Mouse (Mus musculus) spleen, postnatal 10 days (tissue): ENCODE results near the gene Sncg.
"Not testable (repeated sequence)": the region's sequence is repeated elsewhere in the genome, so short reads cannot be mapped to it uniquely, and the experiment has no call there.

ENCODE experiments used
- DNase-seq, 2 experiments: peaks; one replicate each; pipeline ENCODE4 v3.0.0; 2021 to 2022; ENCODE audit warnings: low spot score in 2 of 2

Gene Sncg

DNA sequence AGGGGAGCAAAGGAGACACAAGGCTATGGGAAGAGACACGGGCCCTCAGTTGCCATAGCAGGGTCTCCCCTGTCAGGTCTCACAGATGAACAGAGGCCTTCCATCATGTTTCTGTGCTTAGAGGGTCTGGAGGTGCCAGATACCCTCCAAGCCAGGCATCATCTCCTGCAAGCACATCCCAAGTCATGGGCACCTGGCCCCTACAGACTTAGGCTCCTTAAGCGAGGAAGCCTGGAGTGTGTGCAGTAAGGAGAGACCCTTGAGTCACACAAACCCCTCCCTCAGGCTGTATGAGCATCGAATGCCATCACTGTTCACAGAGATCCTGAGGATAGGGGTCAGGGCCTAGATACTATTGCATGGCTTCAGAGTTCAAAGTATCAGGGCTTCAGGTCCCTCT, 3.7 kb downstream of the Sncg start:
- DNase-seq = no peak

DNA sequence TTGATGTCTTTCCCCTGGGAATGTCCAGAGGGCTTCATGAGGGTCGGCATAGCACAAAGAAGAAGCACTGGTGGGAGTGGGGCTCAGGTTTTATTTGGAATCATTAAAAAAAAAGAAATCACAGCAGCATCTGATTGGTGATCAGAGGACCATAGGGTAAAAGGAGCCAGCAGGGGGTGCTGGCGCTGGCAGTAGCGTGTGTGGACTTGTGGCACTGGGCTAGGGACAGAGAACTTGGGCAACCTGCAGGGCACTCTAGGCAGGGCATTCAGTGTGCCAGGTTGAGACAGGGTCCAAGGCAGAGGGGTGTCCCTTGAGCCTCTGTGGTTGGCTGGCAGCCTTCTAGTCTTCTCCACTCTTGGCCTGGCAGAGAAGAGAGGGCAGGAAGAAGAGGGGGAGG, 4.4 kb downstream of the Sncg start:
- no peak for DNase-seq

DNA sequence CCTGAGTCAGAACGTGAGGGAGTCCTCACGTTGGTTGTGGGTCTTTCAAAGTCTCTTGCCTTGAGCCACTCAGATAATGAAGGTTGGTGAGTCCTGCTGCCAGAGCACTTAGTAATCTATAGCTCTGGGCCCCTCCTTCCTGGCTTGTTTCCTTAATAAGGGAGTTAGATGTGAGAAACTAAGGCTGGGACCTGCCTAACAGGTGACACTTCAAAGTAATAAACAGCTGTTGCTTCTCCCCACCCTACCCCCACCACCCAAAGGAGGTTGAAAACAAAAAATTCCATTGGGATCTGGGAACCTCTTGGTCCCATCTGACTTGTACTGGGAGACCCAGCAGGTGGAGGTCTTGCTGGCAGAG, 9.5 kb downstream of the Sncg start:
- DNase-seq = no peak

DNA sequence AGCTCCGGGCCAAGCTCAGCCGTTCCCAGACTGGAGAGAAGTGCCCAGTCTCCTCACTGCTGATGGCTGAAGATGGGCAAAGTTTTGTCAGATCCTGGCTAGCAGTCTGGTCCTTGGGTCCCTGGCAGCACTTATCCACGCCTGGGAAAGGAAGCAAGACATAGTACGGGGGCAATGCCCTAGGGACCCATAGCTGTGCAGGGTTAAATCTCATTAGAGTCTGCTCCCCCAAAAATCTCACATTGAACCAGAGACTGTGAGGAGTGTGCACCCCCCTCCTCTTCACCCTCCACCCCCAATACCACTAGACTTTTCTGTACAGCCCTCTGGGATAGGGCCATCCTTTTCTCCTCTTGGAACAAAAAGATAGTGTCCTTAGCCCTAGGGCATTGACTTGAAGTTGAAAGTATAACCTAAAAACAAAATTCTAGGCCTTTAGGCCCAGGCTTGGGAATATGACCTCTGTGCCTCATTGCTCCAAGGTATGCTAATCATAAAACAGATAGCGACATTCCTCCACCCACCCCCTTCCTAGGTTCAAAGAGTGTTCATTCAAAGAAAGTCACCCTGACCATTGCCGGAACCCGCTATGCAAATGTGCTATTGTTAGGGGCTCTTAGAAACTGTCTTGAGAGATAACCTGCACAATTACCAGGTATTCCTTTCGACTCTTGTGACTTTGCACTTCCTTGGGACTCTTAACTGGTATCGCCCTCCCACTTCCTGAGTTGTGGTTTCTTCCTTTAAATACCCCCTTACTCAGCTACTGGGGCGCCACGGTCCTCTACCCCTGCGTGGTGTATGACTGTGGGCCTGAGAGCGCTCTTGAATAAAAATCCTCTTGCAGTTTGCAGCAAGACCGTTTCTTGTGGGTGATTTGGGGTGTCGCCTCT, 10.1 kb downstream of the Sncg start:
- DNase-seq = not testable (repeated sequence)

DNA sequence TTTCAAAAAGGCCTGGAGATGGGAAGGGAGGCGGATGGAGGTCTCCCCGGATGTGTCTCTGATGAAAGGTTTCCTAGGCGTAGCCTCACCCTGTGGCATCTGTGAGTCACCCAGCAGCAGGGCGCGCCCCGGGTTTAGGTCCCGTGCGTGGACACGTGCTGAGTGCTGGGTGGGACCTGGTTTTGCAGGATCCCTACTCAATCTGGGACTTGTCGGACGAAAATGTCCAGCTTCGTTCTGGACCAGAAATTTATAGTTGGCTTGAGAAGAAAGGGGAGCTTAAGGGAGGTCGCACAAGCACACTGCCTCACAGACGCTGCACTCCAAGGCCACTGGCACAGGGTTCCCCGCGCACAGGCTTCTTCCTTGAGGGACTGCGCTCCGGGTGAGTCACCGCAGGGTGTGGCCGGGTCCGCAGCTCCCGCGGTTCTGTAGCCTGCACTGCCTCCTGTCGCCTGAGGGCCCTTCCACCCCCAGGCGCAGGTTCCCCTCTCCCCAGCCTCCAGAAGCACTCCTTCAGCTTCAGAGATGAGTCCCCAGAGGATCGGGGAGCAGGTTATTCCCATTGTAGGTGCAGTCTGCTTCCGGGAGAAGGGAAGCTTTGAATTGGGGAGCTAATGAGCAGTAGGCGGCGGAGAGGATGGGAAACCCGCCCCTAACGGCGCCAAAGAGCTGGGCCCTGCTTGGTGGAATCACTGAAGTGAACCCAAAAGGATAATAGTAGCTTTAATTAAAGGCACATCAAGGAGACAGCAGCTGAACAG, 10.9 kb downstream of the Sncg start:
- peak in 1 of 2 experiments; percentile 32 for DNase-seq

DNA sequence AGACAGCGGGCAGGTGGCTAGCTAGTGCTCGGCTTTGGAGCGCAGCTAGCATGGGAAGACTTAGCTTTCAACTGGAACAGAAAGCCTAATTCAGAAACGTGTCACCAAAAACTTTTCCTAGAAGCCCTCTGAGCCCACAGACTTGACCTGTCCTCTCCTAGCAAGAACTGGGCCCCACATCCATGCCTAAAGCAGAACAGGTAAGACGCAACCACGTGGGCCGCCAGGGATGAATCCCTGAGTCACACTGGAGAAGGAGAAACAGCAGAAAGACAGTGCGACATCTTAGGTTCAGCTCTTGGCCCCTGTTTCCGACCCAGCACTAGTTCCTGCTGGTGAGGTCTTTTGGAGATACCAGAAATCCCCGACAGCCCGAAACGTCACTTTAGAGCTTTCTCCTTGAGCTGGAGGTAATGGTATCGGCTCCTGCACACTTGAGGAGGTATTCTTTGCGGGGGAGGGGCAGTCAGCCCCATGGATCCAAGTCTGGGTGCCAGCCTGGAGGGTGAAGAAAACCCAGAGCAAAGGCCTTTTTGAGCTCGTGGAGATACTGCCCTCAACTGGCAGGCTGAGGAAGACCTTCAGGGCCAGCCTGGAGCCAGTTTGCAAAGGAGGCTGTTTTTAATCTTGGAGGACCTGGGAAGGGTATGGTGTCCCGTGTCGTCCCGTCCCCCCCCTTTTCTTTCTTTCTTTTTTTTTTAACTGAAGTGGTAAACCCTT, 11.7 kb downstream of the Sncg start:
- DNase-seq = peak in 1 of 2 experiments; percentile 44

DNA sequence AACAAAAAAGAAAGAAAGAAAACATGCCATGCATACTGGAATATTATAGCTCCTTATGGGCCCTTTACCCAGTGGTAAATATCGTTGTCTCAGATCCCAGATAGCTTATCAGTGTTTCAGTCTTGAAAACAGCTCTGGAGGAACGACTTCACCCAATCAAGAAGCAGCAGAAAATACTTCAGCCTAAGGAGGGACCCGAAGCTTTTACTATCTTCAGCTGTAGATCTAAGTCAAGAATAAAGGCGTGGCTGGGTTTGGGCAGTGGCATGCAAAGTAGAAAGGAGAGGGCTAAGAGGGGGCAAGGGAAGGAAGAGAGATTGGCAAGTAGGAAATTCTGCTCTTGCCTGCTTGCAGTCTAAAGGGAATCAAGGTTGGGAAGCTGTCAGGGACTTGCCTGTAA, 12.5 kb downstream of the Sncg start:
- no peak for DNase-seq

DNA sequence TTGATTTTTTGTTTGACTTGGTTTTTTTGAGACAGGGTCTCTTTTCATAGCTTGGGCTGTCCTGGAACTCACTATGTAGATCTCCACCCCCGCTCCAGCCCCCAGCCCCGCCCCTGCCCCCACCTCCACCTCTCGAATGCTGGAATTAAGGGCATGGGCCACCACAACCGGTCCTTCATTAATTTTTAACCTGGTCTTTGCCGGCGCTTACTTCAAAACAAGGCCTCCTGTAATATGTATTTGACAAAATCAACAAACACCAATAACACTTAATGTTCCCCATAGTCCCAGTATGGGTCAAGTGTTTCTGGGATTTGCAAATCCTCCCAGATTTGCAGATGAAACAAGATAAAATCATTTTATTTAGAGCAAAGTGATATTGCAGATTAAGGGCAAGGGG, 14.3 kb downstream of the Sncg start:
- no peak for DNase-seq

DNA sequence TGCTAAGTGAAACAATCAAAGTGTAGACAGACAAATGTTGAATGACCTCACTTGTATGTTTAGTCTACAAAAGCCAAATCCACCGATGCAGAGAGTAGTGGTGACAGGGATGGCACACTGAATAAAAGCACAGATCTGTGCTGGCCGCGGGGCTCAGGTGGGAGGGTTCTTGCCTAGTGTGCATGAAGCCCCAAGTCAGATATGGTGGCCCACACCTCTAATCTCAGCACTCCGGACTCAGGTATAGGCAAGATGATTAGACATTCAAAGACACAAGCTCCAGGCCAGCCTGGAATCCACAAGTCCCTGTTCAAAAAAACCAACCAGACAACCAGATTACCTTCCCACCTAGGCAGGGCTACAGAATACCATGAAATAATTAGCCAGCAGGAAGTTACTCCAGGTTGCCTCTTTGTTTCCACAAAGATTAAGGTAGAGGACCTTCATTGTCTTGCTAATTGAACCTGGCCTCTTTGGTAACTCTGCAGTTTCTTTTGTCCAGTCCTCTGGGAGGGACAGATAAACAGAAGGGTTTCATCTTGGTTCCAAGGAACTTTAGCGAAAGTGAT, 14.8 kb downstream of the Sncg start:
- DNase-seq = no peak

DNA sequence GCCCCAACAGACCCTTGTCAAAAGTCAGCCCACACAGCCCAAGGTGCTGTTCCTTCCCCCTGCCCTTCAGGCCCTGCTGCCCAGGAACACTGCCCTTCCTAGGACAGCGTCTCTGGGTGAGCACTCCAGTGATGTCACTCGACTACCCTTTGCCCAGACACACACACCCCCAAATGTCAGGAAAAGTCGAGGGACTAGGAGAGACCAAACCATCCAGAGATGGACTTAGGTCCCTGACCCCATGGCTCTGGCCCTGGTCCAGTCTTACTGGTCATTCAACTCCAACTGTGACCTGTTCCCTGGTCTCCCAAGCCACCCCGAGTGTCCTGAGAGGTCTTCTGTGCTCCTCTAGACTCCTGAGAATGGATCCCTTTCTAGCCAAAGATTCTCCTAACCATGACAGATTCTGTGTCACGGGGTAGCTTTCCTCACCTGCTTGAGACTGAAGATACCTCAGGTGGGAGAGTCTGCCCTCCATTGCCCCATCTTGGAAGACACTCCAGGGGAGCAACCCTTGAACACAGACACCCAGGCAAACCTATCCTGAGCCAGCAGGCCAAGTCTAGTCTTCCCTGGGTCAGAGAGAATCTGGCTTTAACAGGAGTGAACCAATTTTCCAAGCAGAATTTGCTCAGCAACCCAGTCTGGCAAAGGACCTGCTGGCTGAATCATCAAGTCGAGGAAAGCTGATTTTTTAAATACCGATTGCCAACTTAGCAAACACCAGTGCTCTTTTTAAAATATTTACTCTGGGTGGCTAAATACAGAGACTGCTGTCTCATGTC, 16.7 kb downstream of the Sncg start:
- DNase-seq = no peak

DNA sequence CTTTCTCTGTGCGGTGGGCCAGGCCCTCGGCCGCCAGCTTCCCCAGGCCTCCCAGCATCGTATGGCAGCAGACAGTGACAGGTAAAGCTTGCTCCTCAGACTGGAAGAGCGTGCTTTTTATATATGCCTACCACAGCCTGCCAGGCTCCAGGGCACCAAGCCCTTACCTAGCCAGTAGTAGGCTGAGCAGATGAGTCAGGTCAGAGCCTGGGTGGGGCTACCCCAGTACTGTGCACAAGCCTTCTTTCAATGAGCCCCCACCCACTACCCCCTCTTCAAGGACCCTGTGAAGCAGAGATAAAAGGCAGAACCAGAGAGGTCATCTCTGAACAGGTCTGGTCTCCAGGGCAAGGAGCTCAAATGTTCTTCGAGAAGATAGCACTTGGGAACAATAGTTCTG, 19.3 kb downstream of the Sncg start, which contains the start of gene Fam25c:
Gene Fam25c, minus strand, starts transcription at position 133 of the 400 bp plus-strand sequence.
- no peak for DNase-seq

DNA sequence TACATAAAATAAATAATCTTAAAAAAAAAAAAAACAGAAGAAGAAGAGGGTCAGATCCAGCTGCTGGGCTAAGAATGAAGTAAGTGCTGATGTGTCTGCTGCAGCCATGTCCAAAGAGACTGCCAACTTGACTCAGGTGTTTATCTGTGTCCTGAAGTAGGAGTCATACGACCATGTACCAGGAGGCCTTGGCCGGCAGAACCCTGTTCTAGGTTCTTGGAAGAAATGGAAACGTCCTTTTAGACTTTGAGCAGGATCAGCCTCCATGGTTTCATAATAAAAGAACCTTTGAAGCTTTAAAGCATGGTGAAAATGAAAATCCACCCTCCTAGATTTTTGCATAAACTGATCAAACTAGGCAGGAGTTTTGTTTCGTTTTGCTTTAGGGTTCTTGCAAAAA, 20.1 kb downstream of the Sncg start:
- no peak for DNase-seq

DNA sequence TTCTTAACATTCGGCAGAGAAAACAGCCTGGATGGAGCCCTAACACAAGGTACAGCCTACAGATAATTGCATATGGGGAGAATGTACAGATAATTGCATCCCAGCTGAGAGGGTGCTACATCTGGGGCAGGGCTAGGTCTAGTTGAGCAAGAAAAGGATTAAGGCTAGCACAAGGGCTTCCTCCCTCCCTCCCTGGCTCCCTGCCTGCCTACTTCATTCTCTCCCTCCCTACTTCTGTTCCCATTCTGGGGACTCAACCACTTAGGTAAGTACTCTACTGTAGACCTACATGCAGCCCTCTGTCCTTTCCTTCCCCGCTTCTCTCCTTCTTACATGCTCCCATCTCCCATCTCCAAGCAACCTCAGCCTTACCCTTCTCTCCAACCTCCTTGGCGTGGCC, 21.3 kb downstream of the Sncg start:
- no peak for DNase-seq

DNA sequence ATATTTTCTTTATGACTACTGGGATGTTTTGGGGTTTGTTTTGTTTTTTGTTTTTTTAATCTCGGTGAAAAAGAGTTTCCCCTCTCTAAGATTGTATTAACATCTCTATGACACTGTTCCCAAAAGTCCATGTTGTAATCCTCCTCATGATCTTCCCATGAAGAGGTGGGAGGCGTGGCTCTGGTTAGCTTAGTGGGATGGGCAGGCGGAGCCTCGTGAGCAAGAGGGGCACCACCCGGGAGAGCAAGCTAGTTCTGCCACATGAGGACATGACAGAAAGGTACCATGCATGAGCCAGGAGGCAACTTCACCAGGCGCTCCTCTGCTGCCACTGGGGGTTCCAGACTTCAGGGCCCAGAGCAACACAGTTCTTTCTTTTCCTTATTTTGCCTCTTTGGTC, 22.1 kb downstream of the Sncg start:
- no peak for DNase-seq

DNA sequence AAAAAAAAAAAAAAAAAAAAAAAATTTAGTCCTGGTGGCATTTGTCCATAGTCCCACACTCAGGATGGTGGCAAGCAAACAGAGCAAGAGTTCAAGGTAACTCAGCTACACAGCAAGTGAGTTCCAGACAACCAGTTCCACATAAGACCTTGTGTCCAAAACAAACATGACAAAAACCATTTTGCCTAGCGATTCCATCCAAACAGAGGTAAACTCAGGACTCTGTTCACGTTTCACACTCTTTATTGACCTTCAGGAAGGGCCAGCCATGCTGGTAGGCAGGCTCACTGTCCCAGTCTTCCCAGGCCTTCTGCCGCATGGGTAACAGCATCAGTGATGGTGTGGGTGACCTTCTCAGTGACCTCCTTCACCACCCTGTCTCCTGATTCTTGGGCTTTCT, 22.9 kb downstream of the Sncg start:
- DNase-seq = no peak

DNA sequence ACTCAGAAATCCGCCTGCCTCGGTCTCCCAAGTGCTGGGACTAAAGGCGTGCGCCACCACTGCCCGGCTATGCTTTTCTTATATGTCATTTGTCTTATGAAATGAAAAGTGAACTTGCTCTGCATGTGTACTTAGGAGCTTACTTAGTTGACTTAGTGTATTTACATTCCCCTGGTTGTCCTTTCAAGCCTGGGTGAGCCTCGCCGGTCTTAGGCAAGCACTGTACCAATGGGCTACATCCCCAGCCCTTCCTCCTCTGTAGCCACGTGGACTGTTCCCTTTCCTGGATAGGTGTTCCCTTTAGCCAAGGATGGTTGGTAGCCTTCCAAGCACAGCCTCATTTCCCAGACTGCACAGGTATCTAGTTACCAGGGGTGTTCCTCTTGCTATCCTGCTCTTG, 25.6 kb downstream of the Sncg start:
- DNase-seq = no peak

DNA sequence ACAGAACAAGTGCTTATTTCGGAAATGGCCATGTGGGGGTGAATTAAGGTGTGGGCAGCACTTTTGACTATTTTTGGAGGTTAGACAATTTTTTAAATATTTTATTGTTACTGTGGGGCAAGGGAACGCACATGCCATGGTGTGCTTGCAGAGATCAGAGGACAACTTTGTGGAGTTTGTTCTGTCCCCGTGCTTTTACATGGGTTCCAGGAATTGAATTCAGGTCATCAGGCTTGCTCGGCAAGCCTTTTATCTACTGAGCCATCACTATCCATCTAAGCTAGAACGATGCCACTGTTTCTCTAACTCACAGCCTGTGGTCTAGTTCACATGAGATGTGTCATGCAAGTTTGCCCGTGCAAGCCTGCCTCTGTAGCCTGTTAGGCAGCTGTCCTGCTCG, 26.3 kb downstream of the Sncg start:
- DNase-seq = no peak

DNA sequence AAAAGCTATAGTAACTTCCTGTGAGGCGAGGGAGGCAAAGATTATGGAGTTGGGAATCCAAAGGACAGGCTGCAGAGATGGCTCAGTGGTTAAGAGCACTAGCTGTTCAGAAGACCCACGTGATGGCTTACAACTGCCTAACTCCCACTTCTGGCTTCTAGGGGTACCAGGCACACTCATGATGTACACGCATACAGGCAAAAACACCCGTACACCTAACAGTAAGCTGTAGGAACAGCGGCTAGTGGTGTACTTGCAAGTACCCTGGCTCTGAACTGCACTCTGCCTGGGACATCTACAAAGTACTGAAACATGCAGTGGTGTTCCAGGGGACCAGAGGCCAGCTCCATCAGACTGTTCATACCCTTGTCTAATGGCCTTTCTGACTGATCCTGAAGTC, 27.5 kb downstream of the Sncg start:
- DNase-seq = no peak

DNA sequence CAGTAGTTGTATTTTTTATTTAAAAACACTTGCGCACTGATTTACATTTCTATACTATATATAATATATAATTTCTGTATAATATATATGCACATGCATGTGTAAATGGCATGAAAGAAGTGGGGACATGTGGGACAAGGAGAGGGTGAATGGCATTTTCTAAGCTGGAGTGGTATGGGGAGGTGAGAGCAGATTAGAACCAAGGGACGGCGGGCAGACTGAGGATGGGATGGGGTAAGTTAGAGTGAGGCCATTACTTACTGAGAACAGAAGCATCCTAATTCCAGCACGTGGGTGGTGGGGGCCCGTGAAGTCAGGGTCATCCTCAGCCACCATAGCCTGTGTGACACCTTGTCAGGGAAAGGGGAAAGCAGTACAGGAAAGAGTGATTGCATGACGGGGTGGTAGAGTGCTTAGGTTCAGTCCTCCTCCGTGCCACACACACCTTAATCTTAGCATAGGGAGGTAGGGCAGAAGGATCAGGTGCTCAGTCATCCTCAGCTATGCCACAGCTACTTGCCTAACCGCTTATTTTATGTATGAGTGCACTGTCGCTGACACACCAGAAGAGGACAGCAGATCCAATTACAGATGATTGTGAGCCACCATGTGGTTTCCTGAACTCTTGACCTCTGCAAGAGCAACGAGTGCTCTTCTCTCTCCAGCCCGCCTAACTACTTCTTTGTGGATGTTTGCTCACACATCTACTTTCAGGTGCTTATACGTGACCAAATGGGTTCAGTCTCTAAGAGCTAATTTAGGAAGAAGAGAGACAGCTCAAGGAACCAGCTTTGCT, 28.6 kb downstream of the Sncg start:
- no peak for DNase-seq

DNA sequence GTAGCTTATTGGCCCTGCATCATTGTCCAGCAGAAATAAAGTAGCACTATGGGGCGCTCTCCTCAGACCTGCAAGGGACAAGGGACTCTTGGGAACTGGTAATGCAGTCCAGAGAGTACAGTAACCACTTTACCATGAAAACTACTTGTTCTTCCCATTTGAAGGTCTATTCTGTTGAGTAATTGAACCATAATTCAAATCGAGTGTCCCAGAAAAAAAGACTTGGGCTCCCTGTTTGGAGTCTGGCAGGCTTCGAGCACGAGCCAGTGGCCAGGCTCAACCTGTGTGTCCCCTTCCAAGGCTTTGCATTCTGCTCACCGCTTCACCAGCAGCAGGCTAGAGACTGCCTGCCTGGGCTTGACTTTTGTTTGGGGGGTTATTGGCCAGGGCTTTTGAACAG, 30.2 kb downstream of the Sncg start:
- no peak for DNase-seq

DNA sequence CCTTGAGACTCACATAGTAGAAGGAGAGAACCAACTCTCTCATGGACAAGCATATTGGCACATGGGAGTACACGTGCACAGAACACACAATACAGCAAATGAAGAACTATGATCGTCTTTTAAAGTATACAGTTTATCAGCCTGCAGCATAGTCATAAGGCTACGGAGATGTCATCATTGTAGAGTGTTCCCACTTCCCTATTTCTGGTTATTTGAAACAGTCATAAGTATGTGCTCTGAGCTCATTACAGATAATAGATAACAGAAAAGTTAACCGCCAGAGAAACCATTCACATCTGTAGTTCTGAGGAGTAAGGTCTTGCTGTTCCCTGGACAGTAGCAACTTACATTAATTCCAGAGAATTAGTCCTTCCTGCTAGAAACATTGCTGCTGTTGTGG, 31.5 kb downstream of the Sncg start:
- no peak for DNase-seq
